Mouse (Mus musculus): ENCODE measurements at regions not wholly inside any gene's neighbourhood (a gene's known extent, or its start where the extent isn't known, plus 50 kb on each side); places are given as distances from the start of the nearest gene placed in this dataset.

DNA sequence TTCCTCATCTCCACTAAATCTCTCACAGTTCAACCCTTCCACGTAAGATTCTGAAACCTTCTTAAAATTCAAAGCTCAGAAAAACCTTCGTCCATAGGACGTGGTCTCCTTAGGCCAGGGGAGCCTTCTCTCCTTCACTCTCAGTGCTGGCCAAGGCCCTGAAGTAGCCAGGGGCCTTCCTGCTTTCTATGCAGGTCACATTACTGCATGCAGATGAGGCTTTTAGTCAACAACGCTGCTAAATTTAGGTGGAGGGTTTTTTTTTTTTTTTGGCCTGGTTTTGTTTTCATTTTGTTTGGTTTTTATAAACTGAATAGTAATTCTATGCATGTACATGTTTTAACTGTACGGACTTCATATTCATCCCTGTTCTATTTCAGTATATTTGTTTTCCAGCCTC, 214.5 kb upstream of the Acvr2a start:
- no peaks in the 10 kb centered on the region for H3K4me1 ChIP-seq (ENCODE audit: control insufficient read depth, insufficient read depth, low read length)
- no peaks in the 10 kb centered on the region for H3K27me3 ChIP-seq (ENCODE audit: control insufficient read depth, insufficient read depth, low read length)
- no peak for ATAC-seq (ENCODE audit: insufficient read depth, low FRiP score)
- H3K9me3 ChIP-seq (replicated peaks; ENCODE audit: control insufficient read depth, low read length), result no peaks in the 10 kb centered on the region
- WGBS, result 90% methylated on average over 5 of the region's 5 CpGs
- no peak overlapping the region for H3K4me2 ChIP-seq (ENCODE audit: low read depth, low read length)
- H3K36me3 ChIP-seq (ENCODE audit: control insufficient read depth, insufficient read depth, low read length), result no peaks in the 10 kb centered on the region
- no peak overlapping the region for H3K27ac ChIP-seq (ENCODE audit: low read length)
- no peak overlapping the region for H3K9ac ChIP-seq (ENCODE audit: low read length)
- no peak overlapping the region for H3K4me3 ChIP-seq (replicated peaks; ENCODE audit: low read length)

DNA sequence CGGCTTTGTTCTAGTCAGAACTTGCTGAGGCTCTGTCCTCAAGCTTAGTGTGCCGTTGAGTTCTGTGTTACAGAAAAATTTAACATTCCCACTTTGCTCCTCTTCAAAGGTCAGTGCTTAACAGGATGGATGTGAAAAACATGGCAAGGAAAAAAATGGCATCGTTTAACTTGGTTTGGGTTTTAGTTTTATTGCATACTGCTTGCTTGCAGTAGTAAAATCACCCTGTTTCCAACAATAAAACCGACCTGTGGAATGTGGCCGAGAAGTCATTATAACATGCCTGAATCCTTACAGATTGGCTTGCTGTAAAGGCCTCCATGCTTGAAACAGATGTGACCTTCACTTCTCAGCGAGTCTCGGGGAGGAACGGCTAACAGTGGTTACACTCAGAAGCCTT, 212.1 kb upstream of the Acvr2a start:
- ATAC-seq (ENCODE audit: insufficient read depth, low FRiP score), result no peak
- H3K4me1 ChIP-seq (ENCODE audit: control insufficient read depth, insufficient read depth, low read length), result no peaks in the 10 kb centered on the region
- H3K27me3 ChIP-seq (ENCODE audit: control insufficient read depth, insufficient read depth, low read length), result no peaks in the 10 kb centered on the region
- WGBS, result 70% methylated on average over 8 of the region's 8 CpGs
- H3K36me3 ChIP-seq (ENCODE audit: control insufficient read depth, insufficient read depth, low read length), result no peaks in the 10 kb centered on the region
- no peaks in the 10 kb centered on the region for H3K9me3 ChIP-seq (replicated peaks; ENCODE audit: control insufficient read depth, low read length)
- no peak overlapping the region for H3K27ac ChIP-seq (ENCODE audit: low read length)
- H3K4me2 ChIP-seq (ENCODE audit: low read depth, low read length), result no peak overlapping the region
- no peak overlapping the region for H3K4me3 ChIP-seq (replicated peaks; ENCODE audit: low read length)
- H3K9ac ChIP-seq (ENCODE audit: low read length), result no peak overlapping the region

DNA sequence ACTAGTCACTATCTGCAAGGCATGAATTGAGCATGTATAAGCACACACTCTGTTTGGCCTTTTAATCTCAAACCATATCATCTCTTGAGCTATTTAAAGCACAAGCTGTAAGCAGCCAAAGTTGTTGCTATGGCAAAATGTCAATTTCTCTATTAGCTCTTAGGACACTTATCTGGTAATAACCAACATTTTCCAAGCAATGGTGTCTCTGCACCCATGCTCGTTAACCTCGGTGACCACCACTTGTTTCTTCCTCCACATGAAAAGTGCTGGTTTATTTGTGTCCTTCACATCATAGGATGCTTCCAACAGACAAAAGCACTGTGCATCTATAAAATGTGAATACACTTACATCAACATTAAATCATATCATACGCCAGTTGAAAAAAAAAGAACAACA, 204.4 kb upstream of the Acvr2a start:
- H3K9me3 ChIP-seq (replicated peaks; ENCODE audit: control insufficient read depth, low read length), result no peaks in the 10 kb centered on the region
- no peaks in the 10 kb centered on the region for H3K4me1 ChIP-seq (ENCODE audit: control insufficient read depth, insufficient read depth, low read length)
- no peak for ATAC-seq (ENCODE audit: insufficient read depth, low FRiP score)
- 83% methylated on average over 3 of the region's 3 CpGs for WGBS
- no peak overlapping the region for H3K4me2 ChIP-seq (ENCODE audit: low read depth, low read length)
- H3K27me3 ChIP-seq (ENCODE audit: control insufficient read depth, insufficient read depth, low read length), result no peaks in the 10 kb centered on the region
- H3K36me3 ChIP-seq (ENCODE audit: control insufficient read depth, insufficient read depth, low read length), result no peaks in the 10 kb centered on the region
- no peak overlapping the region for H3K27ac ChIP-seq (ENCODE audit: low read length)
- H3K4me3 ChIP-seq (replicated peaks; ENCODE audit: low read length), result no peak overlapping the region
- no peak overlapping the region for H3K9ac ChIP-seq (ENCODE audit: low read length)

DNA sequence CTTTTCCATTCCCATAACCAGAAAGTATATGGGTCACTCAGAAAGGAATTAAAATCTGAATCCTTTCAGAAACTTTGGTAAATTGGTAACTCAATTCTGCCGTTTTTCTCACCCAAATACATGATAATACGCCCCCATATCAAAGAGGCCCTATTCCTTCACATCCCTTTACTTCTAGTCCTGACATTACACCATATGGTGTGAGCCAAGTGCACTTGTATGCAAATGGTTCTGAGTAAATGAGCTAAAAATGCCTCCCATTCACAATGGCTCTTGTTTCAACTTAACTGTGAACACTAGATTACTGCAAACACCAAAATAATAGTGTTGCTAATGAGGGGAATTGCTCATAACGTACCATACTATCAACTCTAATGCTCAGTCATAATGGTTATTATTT, 201.7 kb upstream of the Acvr2a start:
- WGBS, result 78% methylated on average over 3 of the region's 3 CpGs
- H3K9me3 ChIP-seq (replicated peaks; ENCODE audit: control insufficient read depth, low read length), result no peaks in the 10 kb centered on the region

DNA sequence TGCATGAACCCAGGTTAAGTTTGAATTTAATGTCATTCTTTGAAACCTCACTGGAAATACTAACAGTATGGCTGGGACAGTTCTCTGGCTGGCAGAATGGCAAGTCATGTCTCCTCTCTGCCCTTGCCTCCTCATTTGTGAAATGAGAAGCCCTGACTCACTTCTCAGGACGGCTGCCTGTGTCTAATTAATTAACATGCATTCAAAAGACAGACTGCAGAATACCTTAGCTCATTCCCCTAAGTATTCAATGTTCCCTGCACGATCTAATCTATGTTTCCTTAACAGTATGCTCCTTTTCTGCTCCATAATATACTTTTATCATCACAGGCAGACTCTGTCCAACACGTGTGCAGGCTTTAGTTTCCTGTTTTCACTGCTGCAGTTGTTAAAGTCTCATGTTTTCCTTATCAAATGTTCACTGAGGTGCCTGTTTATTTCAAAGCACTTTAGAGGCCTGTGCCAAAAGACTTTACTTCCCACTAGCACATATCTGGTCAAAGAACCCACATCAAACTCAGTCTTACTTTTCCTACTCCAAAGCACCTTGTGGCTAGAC, 196.7 kb upstream of the Acvr2a start:
- no peaks in the 10 kb centered on the region for H3K36me3 ChIP-seq (ENCODE audit: control insufficient read depth, insufficient read depth, low read length)
- H3K4me2 ChIP-seq (ENCODE audit: low read depth, low read length), result no peak overlapping the region
- H3K4me3 ChIP-seq (replicated peaks; ENCODE audit: low read length), result no peak overlapping the region
- H3K27me3 ChIP-seq (ENCODE audit: control insufficient read depth, insufficient read depth, low read length), result no peaks in the 10 kb centered on the region
- no peak for ATAC-seq (ENCODE audit: insufficient read depth, low FRiP score)
- whole genome bisulfite sequencing, result 41% methylated on average over 3 of the region's 3 CpGs
- no peaks in the 10 kb centered on the region for H3K4me1 ChIP-seq (ENCODE audit: control insufficient read depth, insufficient read depth, low read length)
- H3K9ac ChIP-seq (ENCODE audit: low read length), result no peak overlapping the region
- no peak overlapping the region for H3K27ac ChIP-seq (ENCODE audit: low read length)
- H3K9me3 ChIP-seq (replicated peaks; ENCODE audit: control insufficient read depth, low read length), result no peaks in the 10 kb centered on the region

More for the DNA sequence above, 201.7 kb upstream of the Acvr2a start:
- Histone ChIP-seq H3K9ac (ENCODE audit: low read length) (no peak overlapping the region), H3K4me3 (replicated peaks; ENCODE audit: low read length) (no peak overlapping the region), H3K36me3 (ENCODE audit: control insufficient read depth, insufficient read depth, low read length) (no peaks in the 10 kb centered on the region), H3K4me1 (ENCODE audit: control insufficient read depth, insufficient read depth, low read length) (no peaks in the 10 kb centered on the region), H3K4me2 (ENCODE audit: low read depth, low read length) (no peak overlapping the region), H3K27me3 (ENCODE audit: control insufficient read depth, insufficient read depth, low read length) (no peaks in the 10 kb centered on the region), H3K27ac (ENCODE audit: low read length) (no peak overlapping the region)
- no peak for ATAC-seq (ENCODE audit: insufficient read depth, low FRiP score)

DNA sequence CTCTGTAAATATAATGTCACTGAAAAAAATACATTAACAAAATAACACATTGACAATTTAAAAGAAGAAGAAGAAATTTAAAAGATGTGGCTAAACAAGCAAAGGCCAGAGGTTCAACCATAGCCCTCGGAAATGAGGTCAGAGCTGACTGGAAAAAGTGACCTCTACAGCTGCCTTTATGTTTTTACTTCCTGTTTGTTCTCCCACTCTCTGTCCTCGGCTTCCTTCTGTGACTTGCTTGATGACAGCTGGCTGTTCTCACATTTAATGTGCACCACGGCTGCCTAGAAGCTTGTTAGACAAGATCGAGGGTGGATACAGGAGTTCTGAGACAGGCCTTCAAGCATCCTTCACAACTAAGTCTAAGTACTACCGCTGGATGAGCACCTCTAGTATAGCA, 194.9 kb upstream of the Acvr2a start:
- H3K4me1 ChIP-seq (ENCODE audit: control insufficient read depth, insufficient read depth, low read length), result 0 out of 2 replicates have a peak, but pooled peaks cover 3% of the 10 kb centered on the region
- no peaks in the 10 kb centered on the region for H3K27me3 ChIP-seq (ENCODE audit: control insufficient read depth, insufficient read depth, low read length)
- H3K9me3 ChIP-seq (replicated peaks; ENCODE audit: control insufficient read depth, low read length), result no peaks in the 10 kb centered on the region
- H3K4me3 ChIP-seq (replicated peaks; ENCODE audit: low read length), result no peak overlapping the region
- ATAC-seq (ENCODE audit: insufficient read depth, low FRiP score), result no peak
- H3K4me2 ChIP-seq (ENCODE audit: low read depth, low read length), result no peak overlapping the region
- no peak overlapping the region for H3K27ac ChIP-seq (ENCODE audit: low read length)
- 35% methylated on average over 5 of the region's 5 CpGs for WGBS
- H3K36me3 ChIP-seq (ENCODE audit: control insufficient read depth, insufficient read depth, low read length), result no peaks in the 10 kb centered on the region
- no peak overlapping the region for H3K9ac ChIP-seq (ENCODE audit: low read length)

DNA sequence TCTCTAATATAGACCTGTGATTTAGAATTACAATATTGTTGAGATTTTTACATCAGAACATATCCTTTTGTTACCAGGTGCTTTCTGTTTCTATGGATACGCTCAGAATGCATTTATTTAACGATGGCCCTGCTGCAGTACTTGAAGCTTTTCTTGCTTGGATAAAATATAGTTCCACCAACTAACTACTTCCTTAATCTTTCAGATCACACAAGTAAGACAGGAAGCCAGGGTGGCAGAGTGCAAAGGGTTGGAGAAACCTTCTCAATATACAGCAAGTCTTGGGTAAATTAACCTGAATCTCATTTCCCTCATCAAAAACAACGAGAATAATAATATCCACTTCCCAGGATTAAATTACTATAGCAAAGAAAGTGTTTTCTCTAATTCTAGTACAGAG, 193.1 kb upstream of the Acvr2a start:
- WGBS, result 72% methylated on average over 3 of the region's 3 CpGs

DNA sequence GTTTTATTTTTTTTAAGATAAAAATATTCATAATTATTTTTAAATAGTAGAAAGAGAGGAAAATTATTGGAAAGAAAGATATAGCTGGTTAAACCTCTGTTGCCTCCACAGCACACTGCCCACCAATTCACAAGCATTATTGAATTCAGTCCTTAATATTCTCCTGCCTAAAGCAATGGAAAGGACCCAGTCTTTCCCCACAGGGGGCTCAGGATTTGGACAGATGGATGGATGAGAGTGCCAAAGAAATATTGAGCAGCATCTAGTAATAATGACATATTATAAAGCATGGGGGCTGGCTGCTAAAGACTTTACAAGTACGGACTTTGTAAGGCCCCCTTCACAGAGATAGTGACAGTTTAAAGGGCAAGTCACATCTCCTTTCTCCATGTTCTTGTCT, 191.6 kb upstream of the Acvr2a start:
- Histone ChIP-seq H3K4me1 (ENCODE audit: control insufficient read depth, insufficient read depth, low read length) (peaks cover 8% of the 10 kb centered on the region; the same call in 1 of the 2 replicates), H3K4me2 (ENCODE audit: low read depth, low read length) (no peak overlapping the region), H3K27me3 (ENCODE audit: control insufficient read depth, insufficient read depth, low read length) (no peaks in the 10 kb centered on the region), H3K27ac (ENCODE audit: low read length) (no peak overlapping the region), H3K9me3 (replicated peaks; ENCODE audit: control insufficient read depth, low read length) (no peaks in the 10 kb centered on the region), H3K9ac (ENCODE audit: low read length) (no peak overlapping the region), H3K36me3 (ENCODE audit: control insufficient read depth, insufficient read depth, low read length) (no peaks in the 10 kb centered on the region), H3K4me3 (replicated peaks; ENCODE audit: low read length) (no peak overlapping the region)
- no peak for ATAC-seq (ENCODE audit: insufficient read depth, low FRiP score)
- 93% methylated on average over 1 of the region's 1 CpGs for WGBS

More for the DNA sequence above, 193.1 kb upstream of the Acvr2a start:
- no peak for ATAC-seq (ENCODE audit: insufficient read depth, low FRiP score)
- H3K4me2 ChIP-seq (ENCODE audit: low read depth, low read length), result no peak overlapping the region
- H3K9ac ChIP-seq (ENCODE audit: low read length), result no peak overlapping the region
- H3K9me3 ChIP-seq (replicated peaks; ENCODE audit: control insufficient read depth, low read length), result no peaks in the 10 kb centered on the region
- no peaks in the 10 kb centered on the region for H3K27me3 ChIP-seq (ENCODE audit: control insufficient read depth, insufficient read depth, low read length)
- H3K4me1 ChIP-seq (ENCODE audit: control insufficient read depth, insufficient read depth, low read length), result peaks cover 8% of the 10 kb centered on the region; the same call in 1 of the 2 replicates
- H3K4me3 ChIP-seq (replicated peaks; ENCODE audit: low read length), result no peak overlapping the region
- H3K36me3 ChIP-seq (ENCODE audit: control insufficient read depth, insufficient read depth, low read length), result no peaks in the 10 kb centered on the region
- no peak overlapping the region for H3K27ac ChIP-seq (ENCODE audit: low read length)

DNA sequence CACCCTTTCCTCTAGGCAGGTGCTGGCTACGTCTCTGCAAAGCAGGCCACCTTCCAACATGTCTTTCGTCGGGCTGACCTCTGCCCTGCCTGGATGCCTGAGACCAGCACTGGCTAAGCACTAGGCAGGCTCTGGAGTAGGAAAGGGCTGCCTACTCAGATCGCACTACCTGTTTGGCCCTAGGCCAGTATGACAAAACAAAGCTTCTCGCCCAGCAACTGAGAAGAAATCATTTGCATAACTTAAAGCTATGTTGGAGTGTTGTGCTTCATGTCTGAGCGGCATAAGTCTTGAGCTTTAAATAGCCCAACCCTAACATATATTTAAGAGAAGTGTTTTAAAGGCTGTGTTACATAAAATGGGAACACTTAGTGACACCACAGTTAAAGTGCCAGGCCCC, 189.9 kb upstream of the Acvr2a start:
- H3K27ac ChIP-seq (ENCODE audit: low read length), result peak overlapping the region; percentile 9; the same call in 1 of the 2 replicates
- H3K9me3 ChIP-seq (replicated peaks; ENCODE audit: control insufficient read depth, low read length), result no peaks in the 10 kb centered on the region

More for the DNA sequence above, 189.9 kb upstream of the Acvr2a start:
- Histone ChIP-seq H3K4me3 (replicated peaks; ENCODE audit: low read length) (no peak overlapping the region), H3K4me2 (ENCODE audit: low read depth, low read length) (no peak overlapping the region), H3K9ac (ENCODE audit: low read length) (no peak overlapping the region), H3K4me1 (ENCODE audit: control insufficient read depth, insufficient read depth, low read length) (peaks cover 8% of the 10 kb centered on the region; the same call in 1 of the 2 replicates), H3K36me3 (ENCODE audit: control insufficient read depth, insufficient read depth, low read length) (no peaks in the 10 kb centered on the region), H3K27me3 (ENCODE audit: control insufficient read depth, insufficient read depth, low read length) (no peaks in the 10 kb centered on the region)
- ATAC-seq (ENCODE audit: insufficient read depth, low FRiP score), result peak; percentile 75; the same call in 1 of the 2 replicates
- WGBS, result 45% methylated on average over 6 of the region's 6 CpGs

All from stomach, embryonic 16.5 days (tissue).